Mouse (Mus musculus) cerebral cortex, adult 2 months (tissue): ENCODE data around the gene Mettl21c.

Source experiments
- whole genome bisulfite sequencing: fragments of 180-500 bp; shearing (Covaris S2); methylation state at CpG from one replicate; pipeline ENCODE4 v1.1.7; 2018; 5-methylcytosine and 5-hydroxymethylcytosine counted together

Gene Mettl21c

GRCm38 (mm10) chr1:44019934-44020333 is at the start of gene Mettl21c:
Gene Mettl21c (minus strand): TSS chr1:44020034.

GRCm38 (mm10) chr1:44064625-44065024 is 44.8 kb upstream of the Mettl21c start:
- 0% methylated on average over 1 of the region's 1 CpGs for WGBS

- WGBS: 96% methylated on average over 6 of the region's 6 CpGs
Measured at GRCm38 (mm10) chr1:44063439-44063838, 43.6 kb upstream of the Mettl21c start.

- WGBS: 84% methylated on average over 2 of the region's 2 CpGs
Measured at GRCm38 (mm10) chr1:44061836-44062235, 42.0 kb upstream of the Mettl21c start, which contains the start of gene Gm8251. Gene Gm8251 (minus strand): TSS chr1:44061936.

- 55% methylated on average over 3 of the region's 3 CpGs for WGBS
Measured at GRCm38 (mm10) chr1:44057805-44058204, 38.0 kb upstream of the Mettl21c start.

- WGBS: 90% methylated on average over 2 of the region's 2 CpGs
Measured at GRCm38 (mm10) chr1:44046556-44046955, 26.7 kb upstream of the Mettl21c start.

- WGBS: 89% methylated on average over 5 of the region's 5 CpGs
Measured at GRCm38 (mm10) chr1:44045689-44046088, 25.9 kb upstream of the Mettl21c start.

- 3% methylated on average over 6 of the region's 6 CpGs for whole genome bisulfite sequencing
Measured at GRCm38 (mm10) chr1:44042555-44042915, 22.7 kb upstream of the Mettl21c start.

GRCm38 (mm10) chr1:44041797-44042554 is 22.1 kb upstream of the Mettl21c start:
- 1% methylated on average over 17 of the region's 17 CpGs for WGBS

- WGBS: 93% methylated on average over 5 of the region's 5 CpGs
Measured at GRCm38 (mm10) chr1:44032948-44033347, 13.1 kb upstream of the Mettl21c start.

- 73% methylated on average over 2 of the region's 2 CpGs for WGBS
Measured at GRCm38 (mm10) chr1:44032213-44032612, 12.4 kb upstream of the Mettl21c start.

GRCm38 (mm10) chr1:44027651-44028050 is 7.8 kb upstream of the Mettl21c start:
- 76% methylated on average over 1 of the region's 1 CpGs for WGBS

GRCm38 (mm10) chr1:44022656-44023055 is 2.8 kb upstream of the Mettl21c start:
- WGBS: 86% methylated on average over 1 of the region's 1 CpGs

GRCm38 (mm10) chr1:44015556-44015955 is 4.3 kb downstream of the Mettl21c start:
- WGBS: 96% methylated on average over 2 of the region's 2 CpGs

- WGBS: 92% methylated on average over 2 of the region's 2 CpGs
Measured at GRCm38 (mm10) chr1:44004513-44004912, 15.3 kb downstream of the Mettl21c start.

GRCm38 (mm10) chr1:43996914-43997589 is 22.8 kb downstream of the Mettl21c start:
- WGBS: 93% methylated on average over 4 of the region's 4 CpGs

GRCm38 (mm10) chr1:43971089-43971488 is 48.7 kb downstream of the Mettl21c start:
- WGBS: 77% methylated on average over 3 of the region's 3 CpGs

- WGBS: 70% methylated on average over 3 of the region's 3 CpGs
Measured at GRCm38 (mm10) chr1:43969361-43969760, 50.5 kb downstream of the Mettl21c start.

- 87% methylated on average over 4 of the region's 4 CpGs for WGBS
Measured at GRCm38 (mm10) chr1:43966756-43967155, 53.1 kb downstream of the Mettl21c start.

GRCm38 (mm10) chr1:43964381-43964780 is 55.5 kb downstream of the Mettl21c start:
- 95% methylated on average over 4 of the region's 4 CpGs for WGBS
